8 mouse cellular contexts compared by ENCODE assay signal in the genomic region with DNA sequence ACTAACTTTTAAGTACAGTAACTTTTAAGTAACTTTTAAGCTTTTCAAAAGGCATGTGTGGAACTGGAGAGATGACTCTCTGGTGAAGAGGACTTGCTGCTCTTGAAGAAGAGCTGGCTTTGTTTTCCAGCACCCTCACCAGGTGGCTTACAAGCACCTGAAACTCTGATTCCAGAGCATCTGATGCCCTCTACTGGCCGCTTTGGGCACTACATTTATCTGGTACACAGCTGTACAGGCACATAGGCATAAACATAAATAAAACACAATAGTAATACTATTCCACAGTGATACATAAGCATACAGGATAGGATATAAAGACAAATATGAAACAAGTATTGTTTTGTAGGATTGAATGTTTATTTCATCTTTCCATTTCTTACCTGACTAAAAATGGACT.
DNase-seq lines count a peak whose midpoint lies in the region; ATAC-seq and TF ChIP-seq lines count a peak whose summit lies in the region.

No protein-coding gene starts in this region.

- in situ Hi-C loops in Patski (cut with MboI; ENCODE audit: low pct_unique_long_range_greater_than_20kb) = no loop called here

- intact Hi-C loops in left cerebral cortex, postnatal 4 days (cut with DNase I) = no loop called here
- intact Hi-C loops in left cerebral cortex, postnatal 36 days (cut with DNase I) = no loop called here

- H3K27me3 ChIP-seq in Patski = peaks cover 4% of the 10 kb centered on the region

- peak; percentile 4 for DNase-seq in cerebellum, adult 9-10 months
- DNase-seq in cerebellum, adult 11-12 months = no peak
- DNase-seq in left cerebral cortex, postnatal 4 days = peak; percentile 45
- no peak for DNase-seq in left cerebral cortex, postnatal 36 days (ENCODE audit: low spot score in 2 of 2)
- DNase-seq in Patski (ENCODE audit: low read depth, low spot score) = no peak
- DNase-seq in embryo, embryonic 10.5 days (ENCODE audit: low spot score) = peak; percentile 67
- peak; percentile 17 for DNase-seq in lung, postnatal 10 days
- DNase-seq in layer of hippocampus, adult 9-10 months (ENCODE audit: low spot score) = no peak

- CTCF ChIA-PET in Patski (lab: Charles Lee) = no interaction called here

- POLR2A ChIA-PET in Patski (lab: Charles Lee) = no interaction called here

- TF ChIP-seq CTCF in Patski (IDR thresholded peaks at IDR 0.05) = peak; percentile 69

- ATAC-seq in Patski = no peak

Comparison
In these comparisons a context has a peak if more than half of its experiments do, and no peak if none do; other contexts are left out.
1. DNase-seq: peak in cerebellum, adult 9-10 months (single experiment), left cerebral cortex, postnatal 4 days (single experiment), embryo, embryonic 10.5 days (single experiment) and lung, postnatal 10 days (single experiment); none in cerebellum, adult 11-12 months (single experiment), left cerebral cortex, postnatal 36 days (0 of 2), Patski (single experiment) and layer of hippocampus, adult 9-10 months (single experiment).